Mouse (Mus musculus) testis, adult 2 months (tissue): ENCODE measurements around the gene Gm20388. TPM values are rescaled to one million over a fixed set of nuclear protein-coding genes. Genes with fewer than 3 reads are reported as not detected.

Source experiments
- H3K27ac ChIP-seq: fragments of 200-500 bp; 2 replicates; pipeline ENCODE4 v1.5.1; 2012; ENCODE audit warnings: low read depth, low read length; ENCODE audit not compliant: control insufficient read depth, insufficient read depth
- H3K27me3 ChIP-seq: fragments of 200-500 bp; 2 replicates; pipeline ENCODE4 v1.6.1; 2012; ENCODE audit warnings: mild to moderate bottlenecking, low read length, moderate library complexity; ENCODE audit not compliant: control insufficient read depth, insufficient read depth
- H3K36me3 ChIP-seq: fragments of 200-500 bp; 2 replicates; pipeline ENCODE4 v1.6.1; 2012; ENCODE audit warnings: mild to moderate bottlenecking, low read length; ENCODE audit not compliant: control insufficient read depth, insufficient read depth
- H3K4me1 ChIP-seq: fragments of 200-500 bp; 2 replicates; pipeline ENCODE4 v1.6.1; 2012; ENCODE audit warnings: low read length; ENCODE audit not compliant: control insufficient read depth, insufficient read depth
- H3K4me3 ChIP-seq: fragments of 200-500 bp; 2 replicates; pipeline ENCODE4 v1.5.1; 2012; ENCODE audit warnings: low read depth, mild to moderate bottlenecking, low read length, moderate library complexity, mixed read lengths; ENCODE audit not compliant: control insufficient read depth
- CTCF ChIP-seq: fragments of 200-500 bp; IDR thresholded peaks from 2 replicates; pipeline ENCODE4 v1.5.1; 2012; ENCODE audit warnings: low read depth, mild to moderate bottlenecking, inconsistent platforms, low read length, moderate library complexity; ENCODE audit not compliant: control insufficient read depth, insufficient read depth, insufficient replicate concordance
- POLR2A ChIP-seq: fragments of 200-500 bp; IDR thresholded peaks from 2 replicates; pipeline ENCODE4 v1.6.1; 2012; ENCODE audit warnings: low read depth, mild to moderate bottlenecking, inconsistent platforms, low read length, moderate library complexity; ENCODE audit not compliant: control insufficient read depth
- polyA plus RNA-seq: library from polyadenylated mRNA; depleted of rRNA; stranded (reverse); fragments of >200 nt; gene quantifications from 2 replicates; pipeline ENCODE4 v1.2.3, GENCODE M21; 2012

Gene Gm20388
- polyA plus RNA-seq, 1 experiment: 5.6 TPM

DNA sequence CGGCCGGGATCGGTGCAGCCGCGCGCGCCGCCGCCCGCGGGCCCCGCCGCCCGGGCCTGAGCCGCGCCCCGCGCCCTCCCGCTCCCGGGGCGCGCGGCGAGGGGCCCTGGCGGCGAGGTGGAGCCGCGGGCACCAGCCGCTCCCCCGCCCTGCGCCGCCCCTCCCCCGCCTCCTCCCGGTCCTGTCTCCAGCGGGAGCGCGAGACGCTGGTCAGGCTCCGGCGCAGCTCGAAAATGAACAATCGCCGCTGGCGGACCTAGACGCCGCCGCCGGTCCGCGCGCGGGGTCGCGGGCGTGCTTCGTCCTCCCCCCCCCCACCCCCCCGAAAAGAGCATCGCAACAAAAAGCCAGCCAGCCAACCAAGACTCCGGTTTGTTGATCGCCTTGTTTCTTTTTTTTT lies 1819.5 kb downstream of the Gm20388 start:
- H3K36me3 ChIP-seq: no peaks in the 10 kb centered on the region
- TF ChIP-seq POLR2A (no peak), CTCF (no peak)
- peaks cover 12% of the 10 kb centered on the region for H3K4me1 ChIP-seq
- H3K27me3 ChIP-seq: no peaks in the 10 kb centered on the region
- no peak overlapping the region for H3K27ac ChIP-seq
- no peak overlapping the region for H3K4me3 ChIP-seq

DNA sequence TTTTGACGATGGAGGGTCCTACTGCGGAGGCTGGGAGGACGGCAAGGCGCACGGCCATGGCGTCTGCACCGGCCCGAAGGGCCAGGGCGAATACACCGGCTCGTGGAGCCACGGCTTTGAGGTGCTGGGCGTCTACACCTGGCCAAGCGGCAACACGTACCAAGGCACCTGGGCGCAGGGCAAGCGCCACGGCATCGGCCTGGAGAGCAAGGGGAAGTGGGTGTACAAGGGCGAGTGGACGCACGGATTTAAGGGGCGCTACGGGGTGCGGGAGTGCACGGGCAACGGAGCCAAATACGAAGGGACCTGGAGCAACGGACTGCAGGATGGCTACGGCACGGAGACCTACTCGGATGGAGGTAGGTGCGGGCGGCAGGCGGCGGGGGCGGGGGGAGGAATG lies 1820.0 kb downstream of the Gm20388 start:
- TF ChIP-seq POLR2A (no peak), CTCF (no peak)
- H3K36me3 ChIP-seq: no peaks in the 10 kb centered on the region
- no peaks in the 10 kb centered on the region for H3K27me3 ChIP-seq
- H3K27ac ChIP-seq: no peak overlapping the region
- peak overlapping the region; percentile 16 for H3K4me3 ChIP-seq
- H3K4me1 ChIP-seq: peaks cover 12% of the 10 kb centered on the region

DNA sequence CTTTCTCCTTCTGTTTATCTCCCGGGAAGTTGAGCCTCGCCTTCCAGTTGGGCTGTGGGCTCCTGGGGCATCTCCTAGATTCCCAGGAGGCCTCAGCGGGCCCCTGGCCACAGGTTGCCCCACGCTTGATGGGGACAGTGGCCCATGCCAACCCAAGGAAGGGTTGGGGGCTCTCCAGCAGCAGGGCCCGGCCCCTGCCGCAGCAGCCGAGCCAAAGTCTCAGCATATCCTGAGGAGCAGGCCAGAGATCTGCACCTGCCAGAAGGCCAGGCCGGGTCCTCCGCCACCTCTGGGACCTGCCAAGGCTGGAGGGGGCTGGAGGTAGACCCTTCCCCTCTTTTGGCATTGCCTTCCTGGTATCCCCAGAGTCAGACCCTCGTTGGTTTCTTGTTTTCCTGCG lies 1820.4 kb downstream of the Gm20388 start:
- H3K27ac ChIP-seq: no peak overlapping the region
- TF ChIP-seq CTCF (no peak), POLR2A (no peak)
- H3K4me1 ChIP-seq: peaks cover 12% of the 10 kb centered on the region
- no peak overlapping the region for H3K4me3 ChIP-seq
- H3K36me3 ChIP-seq: no peaks in the 10 kb centered on the region
- H3K27me3 ChIP-seq: no peaks in the 10 kb centered on the region

DNA sequence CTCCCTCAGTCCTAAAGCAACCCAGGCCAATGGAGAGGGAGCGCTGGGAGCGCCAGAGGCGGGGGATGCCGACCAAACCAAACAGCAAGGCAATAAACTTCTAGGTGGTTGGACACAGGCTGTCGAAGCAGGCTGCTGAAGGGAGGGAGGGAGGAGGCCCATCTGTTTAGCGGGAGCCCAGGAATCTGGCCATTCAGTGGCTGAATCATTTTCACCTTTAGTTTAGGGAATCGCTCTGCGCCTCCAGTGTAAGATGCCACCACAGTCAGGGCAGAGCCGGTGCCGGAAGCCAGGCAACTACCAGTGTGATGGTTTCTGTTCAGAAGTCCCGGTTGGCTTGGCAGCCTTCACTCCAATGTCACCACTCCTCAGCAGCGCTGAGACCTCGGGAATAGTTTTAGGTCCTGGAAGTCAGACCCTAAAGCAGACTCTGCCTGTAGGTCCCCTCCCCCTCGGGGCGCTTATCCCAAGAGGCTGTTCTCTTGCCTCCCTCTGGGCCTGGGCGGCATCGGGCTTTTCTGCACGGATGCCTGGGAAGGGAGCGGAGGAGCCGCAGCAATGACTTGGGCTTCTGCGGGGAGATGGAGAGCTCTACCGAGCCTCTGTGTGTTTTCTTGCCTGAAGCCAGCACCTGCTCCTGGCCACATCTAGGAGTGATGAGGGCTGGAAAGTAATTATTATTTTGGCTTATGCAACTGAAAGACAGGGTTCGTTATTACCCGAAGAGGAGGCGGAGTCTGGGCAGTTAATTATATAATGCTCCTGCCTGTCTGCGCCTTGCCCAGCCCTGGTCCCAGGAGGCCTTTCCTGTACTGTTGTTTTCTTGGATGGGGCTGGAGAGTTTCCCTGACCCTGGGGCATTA lies 1821.1 kb downstream of the Gm20388 start:
- Histone ChIP-seq H3K27ac (no peak overlapping the region), H3K4me3 (no peak overlapping the region), H3K36me3 (no peaks in the 10 kb centered on the region), H3K4me1 (peaks cover 12% of the 10 kb centered on the region), H3K27me3 (no peaks in the 10 kb centered on the region)
- TF ChIP-seq POLR2A: no peak
- TF ChIP-seq CTCF: no peak

DNA sequence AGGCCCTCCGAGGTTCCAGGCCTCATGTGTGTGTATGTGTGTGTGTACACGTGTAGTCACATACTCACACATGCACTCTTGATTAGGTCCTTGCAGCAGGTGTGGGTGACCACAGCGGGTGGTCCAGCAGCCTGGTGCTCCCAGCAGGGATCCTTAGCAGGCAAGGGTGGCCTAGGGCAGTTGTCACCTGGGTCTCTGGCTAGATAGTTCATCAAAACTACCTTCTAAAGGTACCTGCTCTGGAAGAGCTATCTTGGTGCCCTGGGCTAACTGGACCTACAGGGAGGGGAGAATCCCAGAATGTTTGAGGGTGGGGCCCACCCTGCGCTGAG lies 1821.7 kb downstream of the Gm20388 start:
- TF ChIP-seq POLR2A: no peak
- no peak for TF ChIP-seq CTCF
- H3K36me3 ChIP-seq: no peaks in the 10 kb centered on the region
- no peak overlapping the region for H3K4me3 ChIP-seq
- H3K27me3 ChIP-seq: no peaks in the 10 kb centered on the region
- H3K27ac ChIP-seq: no peak overlapping the region
- peaks cover 12% of the 10 kb centered on the region for H3K4me1 ChIP-seq

DNA sequence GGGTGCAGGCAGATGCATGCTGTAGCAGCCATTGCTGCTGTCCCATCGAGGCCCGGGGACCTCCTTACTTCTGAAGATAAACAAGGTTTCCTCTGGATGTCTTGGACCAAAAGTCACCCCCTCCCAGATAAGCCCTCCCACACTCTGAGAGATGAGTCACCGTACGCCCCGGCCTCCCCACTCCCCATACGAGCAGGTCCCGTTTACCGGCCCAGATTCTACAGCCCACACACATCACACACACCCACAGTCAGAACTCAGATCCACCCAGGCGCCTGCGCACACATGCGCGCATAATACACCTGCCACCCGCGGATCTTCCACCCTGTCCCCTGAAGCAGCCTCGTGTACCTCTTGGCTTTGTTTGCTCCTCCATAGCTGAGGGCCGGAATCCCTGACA lies 1823.6 kb downstream of the Gm20388 start:
- H3K27me3 ChIP-seq: no peaks in the 10 kb centered on the region
- peaks cover 12% of the 10 kb centered on the region for H3K4me1 ChIP-seq
- no peak overlapping the region for H3K4me3 ChIP-seq

DNA sequence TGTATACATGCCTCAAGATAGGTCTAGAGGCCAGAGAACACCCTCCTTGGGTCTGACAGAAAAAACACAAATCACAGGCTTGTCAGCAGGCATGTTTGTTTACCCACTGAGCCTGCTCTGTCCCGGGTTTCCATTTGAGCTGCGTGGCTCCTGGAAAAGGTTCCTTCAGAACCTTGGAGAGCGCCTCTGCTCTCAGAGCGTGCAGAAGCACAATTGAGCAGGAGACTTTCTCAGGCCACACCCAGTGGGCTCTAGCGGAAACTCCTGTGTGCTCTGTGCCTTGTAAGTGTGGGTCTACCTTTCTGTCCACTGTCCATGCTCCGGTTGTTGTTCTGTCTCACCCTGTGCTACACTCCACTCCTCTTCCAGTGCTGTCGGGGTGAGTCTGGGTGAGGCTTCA lies 1825.6 kb downstream of the Gm20388 start:
- no peak overlapping the region for H3K4me3 ChIP-seq
- H3K27ac ChIP-seq: no peak overlapping the region
- peaks cover 2% of the 10 kb centered on the region for H3K4me1 ChIP-seq
- H3K27me3 ChIP-seq: no peaks in the 10 kb centered on the region
- no peak for TF ChIP-seq CTCF
- TF ChIP-seq POLR2A: no peak
- no peaks in the 10 kb centered on the region for H3K36me3 ChIP-seq

More for the DNA sequence above, 1823.6 kb downstream of the Gm20388 start:
- TF ChIP-seq POLR2A: no peak
- TF ChIP-seq CTCF: no peak
- Histone ChIP-seq H3K36me3 (no peaks in the 10 kb centered on the region), H3K27ac (no peak overlapping the region)
